Mouse (Mus musculus): ENCODE measurements around the gene Rps27l.

DNA sequence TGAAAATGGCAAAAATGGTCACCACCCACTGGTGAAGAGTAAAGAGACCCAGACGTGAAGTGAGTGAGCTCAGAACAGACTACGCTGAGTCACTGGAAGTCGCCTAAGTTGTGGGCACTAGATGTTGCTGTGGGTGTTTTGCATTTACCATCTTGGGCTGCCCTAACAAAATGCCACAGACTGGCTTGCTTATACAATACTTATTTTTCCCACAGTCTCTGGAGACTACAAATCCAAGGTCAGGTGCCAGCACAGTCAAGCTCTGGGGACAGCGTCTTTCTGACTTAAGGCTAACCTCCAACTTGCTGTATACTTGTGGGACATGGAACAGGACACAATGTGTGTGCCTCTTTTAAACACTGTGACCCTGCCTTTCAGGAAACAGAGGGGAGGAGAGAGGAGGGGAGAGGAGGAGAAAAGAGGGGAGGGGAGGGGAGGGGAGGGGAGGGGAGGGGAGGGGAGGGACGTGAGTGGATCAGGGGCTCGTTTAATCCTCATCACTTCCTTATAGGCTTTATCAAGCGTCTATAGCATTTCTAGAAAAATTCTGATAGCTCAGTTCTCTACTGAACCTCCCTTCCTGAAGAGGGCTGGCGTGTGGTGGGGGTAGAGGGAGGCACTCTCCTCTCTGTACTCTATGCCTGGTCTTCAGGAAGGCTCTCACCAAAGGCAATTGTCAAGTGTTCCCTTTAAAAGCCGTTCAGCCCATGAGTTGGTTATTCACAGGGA lies 45.3 kb downstream of the Rps27l start:
- TF ChIP-seq CTCF (conservative IDR thresholded peaks at IDR 0.05; ENCODE audit: low read length): no peak
- no peak for TF ChIP-seq NANOG (IDR thresholded peaks at IDR 0.05; ENCODE audit: borderline replicate concordance, low read length)
